Mouse (Mus musculus): ENCODE measurements at regions not wholly inside any gene's neighbourhood (a gene's known extent, or its start where the extent isn't known, plus 50 kb on each side); places are given as distances from the start of the nearest gene placed in this dataset.

- CTCF ChIA-PET: no interaction called here
These were observed 60.3 kb upstream of the Wnt4 start for GRCm38 (mm10) chr4:137216908-137217497.

- CTCF ChIA-PET: no interaction called here
These were observed 62.7 kb upstream of the Wnt4 start for GRCm38 (mm10) chr4:137214573-137214972.

DNA sequence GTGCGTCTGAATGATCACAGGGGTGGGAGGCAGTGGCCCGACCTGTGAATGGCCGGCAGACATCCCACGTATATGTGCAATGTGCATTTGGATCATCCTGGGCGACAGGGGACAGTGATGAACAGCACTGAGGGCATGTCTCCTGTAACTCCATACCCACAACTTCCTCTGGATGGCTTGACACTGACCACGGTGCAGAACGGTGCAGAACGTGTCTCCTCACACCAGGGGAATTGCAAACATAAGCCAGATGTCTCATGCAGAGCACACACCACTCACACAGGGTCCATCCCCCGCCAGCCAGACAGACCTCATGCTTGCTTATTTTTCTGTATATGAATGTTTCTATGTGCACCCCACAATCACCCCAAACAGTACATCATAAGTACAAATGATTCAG lies 64.4 kb upstream of the Wnt4 start:
- CTCF ChIA-PET: no interaction called here

- CTCF ChIA-PET: interaction anchor here (0.6 kb wide), 1 partner anchor 283 kb away, joined by 3 read pairs; no protein-coding TSS in a partner anchor
These were observed 65.2 kb upstream of the Wnt4 start for GRCm38 (mm10) chr4:137212106-137212505.

DNA sequence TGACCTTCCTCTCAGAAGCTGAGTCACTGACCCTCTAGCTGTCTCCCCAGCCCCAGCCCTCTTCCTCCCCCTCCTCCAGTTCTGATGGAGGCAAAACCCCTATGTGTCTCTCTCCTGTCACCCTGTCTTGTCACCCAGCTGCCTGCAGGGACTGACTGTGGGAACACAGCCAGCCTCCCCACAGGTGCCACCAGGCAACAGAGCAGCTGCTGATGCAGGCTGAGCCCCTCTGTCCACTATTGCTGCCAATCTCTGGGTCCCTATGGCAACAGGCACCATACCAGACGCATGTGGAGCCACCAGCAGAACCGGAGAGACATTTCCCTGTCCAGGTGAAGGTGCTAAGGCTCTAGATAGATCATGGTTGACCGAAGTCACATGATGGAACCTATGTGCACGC lies 66.0 kb upstream of the Wnt4 start:
- CTCF ChIA-PET: no interaction called here

DNA sequence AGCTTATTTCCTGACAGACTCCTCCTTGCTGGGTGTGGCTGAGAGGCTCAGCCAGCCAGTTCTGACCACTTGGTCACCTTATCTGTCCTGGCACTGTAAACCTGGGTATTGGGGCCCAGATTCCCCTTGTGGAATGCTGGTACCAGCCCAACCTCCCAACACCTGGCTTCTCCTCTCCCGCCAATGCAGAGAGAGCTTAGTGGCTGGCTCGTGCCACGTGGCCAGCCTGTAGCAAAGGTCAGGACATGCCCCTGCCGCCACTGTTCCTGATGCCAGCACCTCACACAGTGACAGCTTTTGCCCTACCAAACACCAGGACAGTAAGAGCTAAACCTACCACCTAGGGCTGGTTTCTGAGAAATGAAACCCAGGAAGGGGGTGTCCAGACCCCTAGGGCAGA lies 66.8 kb upstream of the Wnt4 start:
- CTCF ChIA-PET: no interaction called here

DNA sequence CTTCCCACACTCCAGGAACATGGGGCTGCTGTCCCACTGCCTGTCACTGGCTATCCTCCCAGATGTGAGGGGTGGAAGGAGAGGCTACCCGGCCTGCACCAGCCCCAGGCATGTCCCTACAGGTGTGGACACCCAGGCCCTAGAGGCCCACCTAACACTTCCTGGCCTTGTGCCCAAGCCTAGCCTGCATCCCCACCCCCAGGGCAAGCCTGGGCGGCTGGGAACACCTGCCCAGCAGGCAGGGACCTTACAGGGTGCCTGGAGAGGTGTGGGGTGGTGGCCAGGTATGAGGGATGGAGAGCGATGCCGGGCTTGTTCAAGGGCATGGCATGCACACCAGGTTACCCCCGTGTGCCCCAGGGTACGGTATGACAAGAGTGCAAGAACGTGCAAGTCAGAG lies 76.3 kb upstream of the Wnt4 start:
- CTCF ChIA-PET: interaction anchor here (0.6 kb wide), 1 partner anchor 712 kb away, joined by 4 read pairs; no protein-coding TSS in a partner anchor

DNA sequence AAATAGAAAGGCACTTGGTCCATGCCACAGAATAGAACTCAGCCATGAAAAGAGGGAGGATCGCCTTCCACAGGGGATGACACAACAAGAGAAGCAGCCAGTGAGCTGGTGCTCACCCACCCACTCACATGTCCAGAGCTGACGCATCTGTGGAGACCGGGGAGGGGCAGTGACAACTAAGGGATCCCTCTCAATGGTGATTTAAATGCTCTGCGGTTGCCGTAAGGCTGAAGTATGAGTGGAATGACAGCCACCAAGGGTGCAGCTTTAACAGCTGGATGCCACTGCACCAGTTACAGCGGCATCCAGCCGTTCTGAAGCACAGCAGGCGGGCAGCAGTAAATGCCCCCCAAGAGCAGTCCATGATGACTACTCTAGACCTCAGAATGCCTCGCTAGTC lies 76.9 kb upstream of the Wnt4 start:
- CTCF ChIA-PET: interaction anchor here (0.6 kb wide), 1 partner anchor 713 kb away, joined by 4 read pairs; no protein-coding TSS in a partner anchor

DNA sequence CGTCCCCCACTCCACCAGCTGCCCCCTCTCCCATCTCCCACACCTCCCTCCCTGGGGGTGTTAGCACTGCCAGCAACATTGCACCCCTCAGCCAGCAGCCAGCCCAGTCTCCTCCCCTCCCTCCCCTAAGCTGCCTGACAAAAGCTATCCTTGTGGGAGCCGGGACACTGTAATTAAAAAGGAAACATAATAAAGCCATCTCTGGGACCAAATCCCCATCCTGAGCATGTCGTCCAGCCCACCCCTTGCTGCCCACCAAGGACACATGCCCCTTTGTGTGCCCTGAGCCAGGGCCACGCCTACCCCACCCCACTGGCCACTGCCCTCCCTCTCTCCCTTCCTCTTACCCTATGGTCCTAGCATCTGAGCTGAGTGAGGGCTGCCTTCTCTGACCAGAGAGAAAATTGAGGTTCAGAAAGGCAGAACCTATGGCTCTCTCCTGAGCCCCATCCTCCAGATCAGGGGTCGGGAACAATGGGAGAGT lies 80.8 kb upstream of the Wnt4 start:
- CTCF ChIA-PET: interaction anchor here (0.6 kb wide), 1 partner anchor 30 kb away, joined by 3 read pairs; no protein-coding TSS in a partner anchor

DNA sequence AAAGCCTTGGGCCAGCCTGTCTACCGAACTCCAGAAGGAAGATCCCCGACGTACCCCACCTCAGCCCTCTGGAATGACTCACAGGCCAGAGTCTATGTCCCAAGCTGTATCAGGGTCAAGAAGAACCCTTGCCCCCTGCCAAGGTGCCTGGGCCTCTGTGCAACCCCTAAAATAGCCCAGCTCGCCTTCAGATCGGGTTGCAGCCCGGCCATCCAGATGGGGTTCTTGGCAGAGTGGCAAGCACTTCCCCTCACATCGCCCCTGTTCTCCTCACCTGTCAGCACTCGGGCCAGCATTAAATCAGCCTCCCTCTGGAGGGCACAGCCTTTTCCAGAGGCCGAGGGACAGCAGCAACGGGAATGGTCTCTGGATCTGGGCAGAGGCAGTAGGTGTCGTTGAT lies 83.2 kb upstream of the Wnt4 start:
- CTCF ChIA-PET: no interaction called here

- CTCF ChIA-PET: no interaction called here
These were observed 86.7 kb upstream of the Wnt4 start for GRCm38 (mm10) chr4:137190625-137191024.

- CTCF ChIA-PET: no interaction called here
These were observed 87.5 kb upstream of the Wnt4 start for GRCm38 (mm10) chr4:137189801-137190200.

DNA sequence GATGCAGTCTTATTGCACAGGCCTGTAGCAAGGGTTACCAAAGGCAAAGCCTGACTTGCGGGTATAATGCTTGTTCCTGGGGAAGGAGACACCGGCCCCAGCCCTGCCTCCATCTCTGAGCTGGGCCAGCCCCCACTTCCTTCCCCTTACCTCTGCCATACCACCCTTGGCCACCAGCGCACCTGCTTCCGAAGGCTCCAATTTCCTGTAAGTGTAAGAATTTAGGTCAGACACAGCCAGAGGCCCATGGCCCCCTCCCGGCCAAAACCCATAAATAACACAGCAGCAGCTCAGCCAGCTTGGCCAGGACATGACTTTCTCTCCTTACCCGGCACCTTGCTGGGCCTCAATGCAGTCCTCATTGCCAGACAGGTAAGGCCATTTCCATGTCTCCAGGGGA lies 88.2 kb upstream of the Wnt4 start:
- CTCF ChIA-PET: no interaction called here

- CTCF ChIA-PET: no interaction called here
These were observed 89.7 kb upstream of the Wnt4 start for GRCm38 (mm10) chr4:137187592-137187991.

DNA sequence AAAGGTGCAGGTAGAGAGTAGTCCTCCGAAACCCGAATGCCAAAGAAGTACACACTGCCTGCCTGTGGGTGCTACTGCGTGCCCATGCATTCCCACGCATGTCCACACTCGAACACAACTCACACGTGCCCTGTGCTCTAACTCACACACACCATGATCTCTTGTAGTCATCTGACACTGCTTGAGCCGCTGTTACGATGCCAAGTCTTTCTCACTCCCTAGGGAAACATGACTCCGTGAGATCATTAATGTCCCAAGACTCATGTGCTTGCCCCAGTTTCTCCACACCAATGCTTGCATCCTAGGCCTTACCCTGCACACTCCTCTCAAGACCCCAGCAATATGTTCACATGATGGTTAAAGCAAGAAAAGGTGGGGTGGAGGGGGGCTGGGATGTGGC lies 90.2 kb upstream of the Wnt4 start:
- CTCF ChIA-PET: no interaction called here

DNA sequence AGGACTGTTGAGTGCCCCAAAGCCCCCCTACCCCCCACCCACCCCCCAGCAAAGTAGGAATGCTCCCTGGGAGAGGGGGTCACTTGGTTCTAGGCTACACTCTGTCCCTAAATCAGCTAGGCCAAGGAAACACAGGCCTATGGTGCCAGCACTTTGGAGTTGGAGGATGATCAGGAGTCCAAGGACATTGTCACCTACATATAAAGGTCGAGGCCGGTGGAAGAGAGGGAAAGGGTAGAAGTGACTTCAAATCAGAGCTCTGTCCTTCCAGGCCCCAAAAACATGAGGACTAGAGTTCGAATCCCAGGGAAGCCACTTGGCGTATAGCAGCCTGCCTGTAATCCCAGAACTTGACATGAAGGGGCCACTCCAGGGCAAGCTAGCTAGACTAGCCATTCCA lies 92.3 kb upstream of the Wnt4 start:
- CTCF ChIA-PET: no interaction called here

GRCm38 (mm10) chr4:137183181-137183850 lies 94.0 kb upstream of the Wnt4 start:
- CTCF ChIA-PET: no interaction called here

DNA sequence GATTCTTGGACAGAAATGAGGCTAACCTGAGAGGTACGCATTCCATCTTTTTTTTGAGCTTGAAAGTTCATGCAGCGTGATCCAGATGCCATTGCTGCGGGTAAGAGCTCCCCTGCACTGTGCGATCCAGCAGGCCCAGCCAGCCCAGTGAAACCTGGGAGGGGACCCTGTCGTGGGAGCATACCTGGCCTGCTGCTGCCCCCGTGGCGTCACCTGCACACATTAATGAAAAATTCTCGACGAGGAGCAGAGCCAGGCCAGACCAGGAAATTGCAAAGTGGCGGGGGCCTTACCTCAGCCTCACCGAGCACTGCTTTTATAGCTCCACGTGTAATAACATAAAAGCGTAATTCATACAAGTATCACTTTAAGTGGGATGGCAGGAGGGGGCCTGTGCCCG lies 94.7 kb upstream of the Wnt4 start:
- CTCF ChIA-PET: no interaction called here

GRCm38 (mm10) chr4:137181252-137181651 lies 96.0 kb upstream of the Wnt4 start:
- CTCF ChIA-PET: no interaction called here

DNA sequence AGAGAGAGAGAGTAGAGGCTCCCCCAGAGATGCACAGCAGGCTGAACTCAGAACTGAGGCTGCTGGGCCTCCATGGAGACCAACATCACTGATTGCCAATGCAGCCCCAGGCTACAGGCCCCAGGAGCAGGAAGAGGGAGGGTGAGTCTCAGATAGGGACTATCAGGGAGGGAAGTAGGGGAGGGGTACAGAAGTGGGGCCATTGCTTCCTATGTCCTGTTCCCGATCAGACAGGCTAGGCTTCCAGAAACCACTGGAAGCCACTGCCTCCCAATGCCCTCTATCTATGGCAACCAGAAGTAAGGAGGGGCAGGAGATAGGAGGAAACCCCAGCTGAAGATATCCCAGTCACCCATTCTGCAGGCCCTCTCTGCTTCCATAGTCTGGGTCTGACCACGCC lies 97.2 kb upstream of the Wnt4 start:
- CTCF ChIA-PET: no interaction called here

- CTCF ChIA-PET: no interaction called here
These were observed 98.5 kb upstream of the Wnt4 start for GRCm38 (mm10) chr4:137178833-137179232.

DNA sequence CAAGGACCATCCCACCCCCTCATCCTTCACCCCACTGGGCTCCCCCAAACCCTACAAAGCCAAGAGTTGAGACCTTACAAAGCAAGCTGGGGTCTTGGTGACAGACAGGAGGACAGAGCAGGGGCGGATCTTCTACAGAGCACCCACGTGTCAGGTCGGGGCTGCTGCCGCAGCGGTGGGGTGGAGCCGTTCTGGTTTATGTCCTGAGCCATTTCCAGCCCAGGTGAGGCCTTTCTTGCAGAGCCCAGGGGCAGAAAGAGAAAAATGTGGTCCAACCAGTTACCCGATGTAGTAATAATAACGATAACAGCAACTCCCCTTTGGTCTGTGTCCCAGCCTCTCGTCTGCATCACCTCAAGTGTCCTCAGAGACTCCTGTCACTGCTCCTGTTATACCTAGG lies 112.4 kb upstream of the Wnt4 start:
- CTCF ChIA-PET: no interaction called here

DNA sequence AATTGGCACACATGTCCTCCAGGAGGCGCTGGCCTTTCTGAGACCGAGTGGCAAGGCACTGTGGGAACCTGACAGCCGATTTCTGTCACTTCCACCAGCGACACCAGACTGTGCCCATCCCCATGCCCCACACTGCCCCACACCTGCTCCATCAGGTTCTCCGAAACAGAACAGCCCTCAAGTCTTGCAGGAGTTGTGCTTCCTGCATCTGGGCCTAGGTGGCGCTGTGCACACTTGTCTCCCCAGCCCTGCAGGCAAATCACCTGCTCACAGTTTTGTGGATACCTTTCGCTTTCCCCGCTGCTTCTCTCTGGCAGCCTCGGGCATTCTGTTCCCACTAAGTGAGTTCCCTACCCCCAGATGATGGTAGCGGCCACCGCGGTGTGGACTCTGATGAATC lies 112.9 kb upstream of the Wnt4 start:
- CTCF ChIA-PET: no interaction called here

DNA sequence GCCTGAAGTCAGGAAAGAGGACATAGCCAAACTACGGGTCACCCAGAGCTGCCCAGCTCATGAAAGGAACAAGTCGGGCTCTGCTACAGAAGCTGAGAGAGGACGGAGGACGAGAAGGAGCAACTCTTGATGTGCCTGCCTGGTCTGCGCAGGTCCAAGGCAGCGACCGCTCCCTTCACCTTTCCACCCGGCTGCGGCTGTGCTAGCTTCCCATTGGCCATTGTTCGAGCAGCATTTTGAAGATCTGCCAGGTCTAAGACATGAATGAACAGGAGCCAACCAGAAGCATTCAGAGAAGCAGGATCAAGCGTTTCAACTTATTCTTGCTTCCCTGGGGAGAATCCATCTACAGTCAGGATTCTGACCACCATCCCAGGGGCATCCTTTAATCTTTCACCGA lies 113.3 kb upstream of the Wnt4 start:
- CTCF ChIA-PET: no interaction called here

All from spleen, embryonic (tissue).